Mouse (Mus musculus): ENCODE results near the gene Ttpal.

The Ttpal gene

GRCm38 (mm10) chr2:163592084-163592483 is 10.0 kb upstream of the Ttpal start:
- no peak for DNase-seq (ENCODE audit: low read depth, low spot score)

- no peak for DNase-seq (ENCODE audit: low read depth, low spot score)
Observed at GRCm38 (mm10) chr2:163593636-163594282, 8.4 kb upstream of the Ttpal start.

- no peak for DNase-seq (ENCODE audit: low read depth, low spot score)
Observed at GRCm38 (mm10) chr2:163595119-163595518, 7.0 kb upstream of the Ttpal start.

- no peak for DNase-seq (ENCODE audit: low read depth, low spot score)
Observed at GRCm38 (mm10) chr2:163596057-163596872, 5.8 kb upstream of the Ttpal start.

GRCm38 (mm10) chr2:163596873-163597155 is 5.3 kb upstream of the Ttpal start:
- DNase-seq (ENCODE audit: low read depth, low spot score) = no peak

GRCm38 (mm10) chr2:163597661-163598060 is 4.5 kb upstream of the Ttpal start:
- no peak for DNase-seq (ENCODE audit: low read depth, low spot score)

GRCm38 (mm10) chr2:163599226-163599625 is 2.9 kb upstream of the Ttpal start:
- DNase-seq (ENCODE audit: low read depth, low spot score) = no peak

DNA sequence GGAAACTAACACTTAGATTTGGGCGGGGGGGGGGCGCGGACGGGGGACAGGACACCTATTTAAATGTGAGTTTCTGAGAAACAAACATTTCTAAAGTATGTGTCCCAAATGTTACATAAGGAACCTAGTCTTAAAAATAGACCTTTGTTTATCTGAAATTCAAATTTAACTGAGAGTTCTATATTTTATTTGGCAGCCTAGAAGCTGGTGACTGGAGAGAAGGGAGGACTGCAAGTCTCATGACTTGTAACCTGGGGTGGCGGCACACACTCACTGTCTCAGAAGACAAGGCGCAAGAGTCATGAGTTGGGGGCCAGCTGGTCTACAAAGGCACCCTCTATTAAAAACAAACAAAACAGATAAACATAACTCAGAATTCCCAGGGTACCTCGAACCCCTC is 1.0 kb upstream of the Ttpal start:
- no peak for DNase-seq (ENCODE audit: low read depth, low spot score)

DNA sequence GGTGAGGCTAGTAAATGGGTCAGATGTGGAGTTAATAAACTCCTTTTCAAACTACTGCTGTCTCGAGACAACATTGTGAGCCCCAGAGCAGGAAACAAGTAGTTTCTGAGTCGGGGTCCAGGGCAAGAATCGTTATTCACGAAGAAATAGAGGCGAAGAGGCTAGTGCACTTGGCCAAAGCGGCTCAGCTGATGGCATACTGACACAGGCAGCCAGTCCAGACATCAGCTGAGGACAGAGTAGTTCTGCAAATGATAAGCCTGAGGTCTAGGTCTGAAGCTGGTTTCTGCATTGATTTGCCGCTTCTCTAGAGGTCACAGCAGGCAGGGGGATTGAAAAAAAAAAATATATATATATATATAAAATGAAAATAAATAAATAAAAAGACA is 408 bp upstream of the Ttpal start:
- DNase-seq (ENCODE audit: low read depth, low spot score) = no peak

- no peak for DNase-seq (ENCODE audit: low read depth, low spot score)
Observed at GRCm38 (mm10) chr2:163606161-163606560, 4.0 kb downstream of the Ttpal start.

- DNase-seq (ENCODE audit: low read depth, low spot score) = no peak
Observed at GRCm38 (mm10) chr2:163608008-163608407, 5.9 kb downstream of the Ttpal start.

- no peak for DNase-seq (ENCODE audit: low read depth, low spot score)
Observed at GRCm38 (mm10) chr2:163609281-163609975, 7.3 kb downstream of the Ttpal start.

DNA sequence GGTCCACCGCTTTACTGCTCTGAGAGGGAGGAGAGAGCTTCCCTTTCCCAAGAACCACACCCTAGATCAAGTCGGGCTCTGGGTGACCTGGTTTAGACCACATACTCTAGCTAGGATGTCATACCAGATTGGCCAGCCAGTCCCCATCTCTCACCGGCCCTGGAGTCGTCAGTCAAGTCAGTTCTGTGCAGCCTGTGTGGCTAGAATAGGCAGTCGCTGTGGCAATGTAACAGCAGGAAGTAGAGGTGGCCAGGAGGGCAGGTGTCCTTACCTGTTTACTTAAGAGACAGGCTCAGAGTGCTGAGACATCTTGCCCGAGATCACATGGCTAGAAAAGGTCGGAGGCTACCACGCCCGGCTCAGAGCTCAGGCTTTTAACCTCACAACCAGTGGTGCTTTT is 9.1 kb downstream of the Ttpal start:
- DNase-seq (ENCODE audit: low read depth, low spot score) = no peak

GRCm38 (mm10) chr2:163613206-163613605 is 11.1 kb downstream of the Ttpal start:
- DNase-seq (ENCODE audit: low read depth, low spot score) = no peak

DNA sequence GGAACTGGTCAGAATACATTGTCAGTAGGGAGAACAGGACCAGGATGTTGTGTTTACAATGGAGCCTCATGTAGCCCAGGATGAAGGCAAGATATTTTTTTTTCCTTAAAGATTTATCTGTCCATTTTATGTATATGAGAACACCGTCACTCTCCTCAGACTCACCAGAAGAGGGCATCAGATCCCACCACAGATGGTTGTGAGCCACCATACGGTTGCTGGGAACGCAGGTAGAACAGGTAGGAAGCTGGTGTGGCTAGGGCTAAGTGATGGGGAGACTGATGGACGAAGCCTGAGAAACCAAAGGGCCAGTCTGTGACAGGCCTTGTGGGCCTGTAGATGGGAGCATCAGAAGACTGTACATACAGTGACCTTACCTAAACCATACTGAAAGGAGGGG is 11.9 kb downstream of the Ttpal start:
- DNase-seq (ENCODE audit: low read depth, low spot score) = no peak

- no peak for DNase-seq (ENCODE audit: low read depth, low spot score)
Observed at GRCm38 (mm10) chr2:163615401-163615800, 13.3 kb downstream of the Ttpal start.

GRCm38 (mm10) chr2:163615906-163616651 is 14.0 kb downstream of the Ttpal start:
- no peak for DNase-seq (ENCODE audit: low read depth, low spot score)

DNA sequence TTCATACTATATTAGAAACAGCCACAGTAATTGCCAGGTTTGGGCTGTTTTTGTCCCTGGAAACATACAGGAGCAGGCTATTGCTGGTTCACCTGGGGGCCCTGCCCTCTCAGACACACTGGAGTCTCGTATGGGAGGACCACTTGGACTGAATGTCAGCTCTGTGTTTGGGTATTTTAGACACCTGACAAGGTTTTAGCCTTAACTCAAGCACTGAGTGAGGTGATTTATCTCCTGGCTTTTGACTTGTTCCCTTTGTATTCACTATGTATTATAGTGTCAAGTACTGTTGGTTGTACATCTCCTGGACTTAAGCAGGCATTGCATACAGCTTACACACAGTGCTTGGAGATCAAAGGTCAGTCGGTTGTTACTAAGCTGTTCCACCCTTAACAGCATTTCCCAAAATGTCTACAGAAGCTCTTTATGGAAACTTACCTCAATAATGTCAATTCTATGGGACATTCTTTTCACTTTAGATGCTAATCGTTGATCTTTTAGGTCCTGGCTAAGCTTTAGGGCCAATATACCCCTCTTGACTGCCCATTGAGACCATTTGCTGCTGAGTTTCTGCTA is 14.6 kb downstream of the Ttpal start:
- DNase-seq (ENCODE audit: low read depth, low spot score) = no peak

- no peak for DNase-seq (ENCODE audit: low read depth, low spot score)
Observed at GRCm38 (mm10) chr2:163617232-163617863, 15.2 kb downstream of the Ttpal start.

DNA sequence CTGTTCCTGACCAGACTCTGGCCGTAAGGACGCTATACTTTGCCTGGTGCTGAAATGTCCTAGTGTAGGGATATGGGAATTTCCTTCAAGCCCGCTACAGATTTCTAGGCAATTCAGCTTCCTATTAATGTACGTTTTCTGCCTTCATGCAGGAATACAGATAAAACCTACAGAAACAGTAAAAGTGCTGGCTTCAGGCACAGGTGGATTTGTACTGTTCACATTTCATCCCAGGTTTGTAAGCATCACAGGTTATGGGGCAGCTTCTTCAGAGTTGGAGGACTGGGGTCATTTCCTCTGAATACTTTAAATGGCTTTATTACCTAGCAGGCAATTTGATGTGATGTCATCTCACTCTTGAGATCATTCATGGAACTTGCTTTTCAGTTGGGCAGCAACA is 15.8 kb downstream of the Ttpal start:
- no peak for DNase-seq (ENCODE audit: low read depth, low spot score)

DNA sequence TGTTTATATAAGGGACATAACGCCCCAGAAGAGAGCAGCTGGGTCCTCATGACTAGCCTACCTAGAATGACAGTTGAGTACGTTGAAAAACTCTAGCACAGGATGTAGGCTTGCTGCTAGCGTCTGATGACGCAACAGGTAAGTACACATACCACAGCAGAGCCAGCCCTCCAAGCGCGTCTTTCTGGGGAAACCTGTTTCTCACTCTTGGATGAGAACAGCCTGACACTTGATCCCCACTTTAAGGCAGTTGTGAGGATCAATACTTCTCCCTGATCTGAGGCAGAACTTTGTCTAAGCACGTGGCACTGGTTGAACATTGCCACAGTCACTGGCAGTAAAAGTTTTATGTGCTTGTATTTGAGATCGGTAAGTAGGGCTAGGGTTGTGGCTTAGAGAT is 18.3 kb downstream of the Ttpal start:
- DNase-seq (ENCODE audit: low read depth, low spot score) = no peak
